In the genomic region with DNA sequence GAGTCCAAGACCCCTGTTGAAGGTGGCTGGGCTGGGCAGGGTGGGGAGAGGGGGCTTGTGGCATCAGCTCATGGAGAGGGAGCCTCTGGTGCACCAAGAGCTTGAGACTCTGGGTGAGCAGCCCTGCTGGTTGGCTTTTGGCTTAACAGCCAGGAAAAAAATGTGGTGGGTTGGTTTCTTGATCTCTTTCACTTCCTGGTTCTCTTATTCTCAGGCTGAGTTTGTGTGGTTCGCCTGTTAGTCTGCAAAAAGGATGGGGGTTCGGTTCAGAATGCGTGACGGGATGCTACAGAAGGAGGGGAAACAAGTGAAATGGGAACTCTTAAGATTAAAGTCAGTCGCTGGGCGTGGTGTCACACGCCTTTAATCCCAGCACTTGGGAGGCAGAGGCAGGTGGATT, we compare ENCODE assay signal across 24 mouse cellular contexts. TPM values are rescaled to one million over a fixed set of nuclear protein-coding genes. Genes with fewer than 3 reads are reported as not detected.
DNase-seq lines count a peak whose midpoint lies in the region; ATAC-seq and TF ChIP-seq lines count a peak whose summit lies in the region.
"Had no signal": no experiment of that assay in that cellular context is flagged by ENCODE, and none has a peak within 500 bp of the region (broad histone marks: within the 10 kb centered on the region; RNA-seq: fewer than 3 reads in every experiment).

No protein-coding gene starts in this region.

- H3K27ac ChIP-seq in spleen, adult 2 months (ENCODE audit: insufficient read depth, low read length), result no peak overlapping the region
- H3K27ac ChIP-seq: embryonic facial prominence, embryonic 10.5 days; heart, adult 2 months; heart, embryonic 15.5 days; hindbrain, embryonic 15.5 days; midbrain, embryonic 13.5 days; neural tube, embryonic 12.5 days had no signal

- TF ChIP-seq POLR2A in spleen, adult 2 months (IDR thresholded peaks at IDR 0.05; ENCODE audit: low read depth, low read length), result no peak

- no peaks in the 10 kb centered on the region for H3K36me3 ChIP-seq in spleen, adult 2 months (ENCODE audit: control insufficient read depth, insufficient read depth, low read length)
- H3K36me3 ChIP-seq: G1E; heart, embryonic 15.5 days; neural tube, embryonic 12.5 days had no signal

- no peaks in the 10 kb centered on the region for H3K27me3 ChIP-seq in spleen, adult 2 months (ENCODE audit: control insufficient read depth, insufficient read depth, low read length)
- H3K27me3 ChIP-seq: heart, embryonic 15.5 days; hindbrain, embryonic 15.5 days; midbrain, embryonic 13.5 days; neural tube, embryonic 12.5 days; Patski had no signal

- H3K4me3 ChIP-seq in spleen, adult 2 months (ENCODE audit: extremely low read depth, insufficient read depth, insufficient read length), result no peak overlapping the region
- H3K4me3 ChIP-seq: embryonic facial prominence, embryonic 10.5 days; heart, adult 2 months; heart, embryonic 15.5 days; hindbrain, embryonic 15.5 days; megakaryocyte, embryonic 14.5 days; midbrain, embryonic 13.5 days; neural tube, embryonic 12.5 days had no signal

- peak; percentile 86 for DNase-seq in heart, adult 11 months
- no peak for DNase-seq in heart, adult 9 months (ENCODE audit: low spot score in 2 of 2)
- peak; percentile 8 to 17 for DNase-seq in spleen, adult 2 months (ENCODE audit: low read depth in 1 of 2, low spot score in 2 of 2)
- DNase-seq in spleen, postnatal 4 days (ENCODE audit: low spot score in 2 of 2), result no peak
- no peak for DNase-seq in adrenal gland, adult 8-10 months
- DNase-seq in T-cell, adult 2 months (ENCODE audit: low spot score), result no peak
- DNase-seq: adrenal gland, postnatal 10 days; forebrain, postnatal 0 days; gastrocnemius, postnatal 14 days; heart, adult 2 months; heart, postnatal 36 days; layer of hippocampus, postnatal 36 days; lung, postnatal 14 days; thymus, adult 18-20 months; thymus, postnatal 36 days had no signal

- H3K4me1 ChIP-seq in spleen, adult 2 months (ENCODE audit: control insufficient read depth, insufficient read depth, insufficient read length), result peaks cover under 1% of the 10 kb centered on the region; the same call in 1 of the 2 replicates
- H3K4me1 ChIP-seq: embryonic facial prominence, embryonic 10.5 days; midbrain, embryonic 13.5 days; neural tube, embryonic 12.5 days had no signal

- TF ChIP-seq CTCF in spleen, adult 2 months (IDR thresholded peaks at IDR 0.05; ENCODE audit: extremely low read depth, insufficient read depth, insufficient read length, insufficient replicate concordance), result no peak

- 38% methylated on average over 7 of the region's 7 CpGs for WGBS in spleen, adult 2 months

- ATAC-seq in megakaryocyte, adult 5-6 weeks (ENCODE audit: poor library complexity, severe bottlenecking), result peak; percentile 77
- ATAC-seq: forebrain, postnatal 0 days; midbrain, embryonic 13.5 days; Patski had no signal

RNA-seq across cellular contexts. Expression of a gene that starts 27.0 kb away (rescaled TPM):
- polyA plus RNA-seq in spleen, adult 2 months (2012; rRNA removed), result 0.33 and 0.40 TPM in 2 replicates
- total RNA-seq in megakaryocyte, adult 5-6 weeks (2015), result 0.31 TPM in 1 of 2 replicates, not detected in the other
- total RNA-seq in megakaryocyte, adult 5-6 weeks (2017), result not detected in 2 replicates
- total RNA-seq in adrenal gland, adult 8-10 months (2022), result 1 to 10 TPM; 3.3 to 4.7 (median 4.3) TPM
- polyA plus RNA-seq: G1E had no signal

Comparison
In these comparisons a context has a peak if more than half of its experiments do, and no peak if none do; other contexts are left out.
1. DNase-seq: peak in heart, adult 11 months (single experiment) and spleen, adult 2 months (2 of 2); none in heart, adult 9 months (0 of 2), spleen, postnatal 4 days (0 of 2), adrenal gland, adult 8-10 months (single experiment) and T-cell, adult 2 months (single experiment).